Mouse (Mus musculus) stomach, postnatal 0 days (tissue): ENCODE data around the gene Prkg1.

ENCODE experiments used
- CTCF ChIP-seq: IDR thresholded peaks from 2 replicates; pipeline ENCODE4 v1.5.1; 2016; ENCODE audit warnings: antibody characterized with exemption, low read depth, mild to moderate bottlenecking, moderate library complexity
- EP300 ChIP-seq: optimal IDR thresholded peaks from 2 replicates; pipeline ENCODE3; 2016; ENCODE audit warnings: antibody characterized with exemption

GRCm38 (mm10) chr19:31104764-31105163 is 660.1 kb downstream of the Prkg1 start:
- no peak for TF ChIP-seq CTCF
- TF ChIP-seq EP300: no peak
